9 mouse cellular contexts compared by ENCODE assay signal in genomic region chr10:76353986-76354385, GRCm38 (mm10).
"Had no signal": no experiment of that assay in that cellular context is flagged by ENCODE, and none has a peak within 500 bp of the region (broad histone marks: within the 10 kb centered on the region; RNA-seq: fewer than 3 reads in every experiment).

No protein-coding gene starts in this region.

- DNase-seq: kidney, postnatal 14 days; kidney, postnatal 4 days; layer of hippocampus, adult 9-11 months; liver; lung, adult 18-20 months; lung, postnatal 10 days; lung, postnatal 36 days; thymus, adult 18-20 months; thymus, postnatal 36 days had no signal
